Mouse (Mus musculus) lung, postnatal 0 days (tissue): Measurements from ENCODE around the gene B9d2.

Source experiments
- CTCF ChIP-seq: IDR thresholded peaks from 2 replicates; pipeline ENCODE4 v1.5.1; 2016; ENCODE audit warnings: antibody characterized with exemption, mild to moderate bottlenecking
- EP300 ChIP-seq: IDR thresholded peaks from 2 replicates; pipeline ENCODE4 v1.6.1; 2016; ENCODE audit warnings: antibody characterized with exemption, mild to moderate bottlenecking, control low read depth

GRCm38 (mm10) chr7:25674719-25675300 is 5.8 kb upstream of the B9d2 start, which contains the start of gene Tmem91:
- TF ChIP-seq EP300 (no peak), CTCF (no peak)
